Mouse (Mus musculus) kidney, embryonic 16.5 days (tissue): ENCODE measurements at regions not wholly inside any gene's neighbourhood (a gene's known extent, or its start where the extent isn't known, plus 50 kb on each side); places are given as distances from the start of the nearest gene placed in this dataset.

Source experiments
- ATAC-seq: fragments of 200-750 bp; cut with Nextera tagmentation; 2 replicates; pipeline ENCODE4 v1.8.0; 2017; ENCODE audit warnings: moderate TSS enrichment; ENCODE audit not compliant: low FRiP score, low TSS enrichment
- H3K27ac ChIP-seq: fragments of 300-500 bp; sonication (generic); 2 replicates; pipeline ENCODE4 v1.5.1; 2014; ENCODE audit warnings: low read length
- H3K27me3 ChIP-seq: fragments of 300-500 bp; sonication (generic); 2 replicates; pipeline ENCODE4 v1.6.1; 2014; ENCODE audit warnings: low read length, control low read depth, mixed read lengths; ENCODE audit not compliant: insufficient read depth
- H3K36me3 ChIP-seq: fragments of 300-500 bp; sonication (generic); 2 replicates; pipeline ENCODE4 v1.6.1; 2014; ENCODE audit warnings: low read length, control low read depth, mixed read lengths; ENCODE audit not compliant: insufficient read depth
- H3K4me1 ChIP-seq: fragments of 300-500 bp; sonication (generic); 2 replicates; pipeline ENCODE4 v1.6.1; 2014; ENCODE audit warnings: low read length, control low read depth, mixed read lengths; ENCODE audit not compliant: insufficient read depth
- H3K4me2 ChIP-seq: fragments of 300-500 bp; sonication (generic); replicated peaks from 2 replicates; pipeline ENCODE4 v1.6.1; 2014; ENCODE audit warnings: low read depth, low read length
- H3K4me3 ChIP-seq: fragments of 300-500 bp; sonication (generic); 2 replicates; pipeline ENCODE4 v1.5.1; 2014; ENCODE audit warnings: mild to moderate bottlenecking, low read length
- H3K9ac ChIP-seq: fragments of 300-500 bp; sonication (generic); replicated peaks from 2 replicates; pipeline ENCODE4 v1.6.1; 2014; ENCODE audit warnings: low read length
- H3K9me3 ChIP-seq: fragments of 300-500 bp; sonication (generic); 2 replicates; pipeline ENCODE4 v1.6.1; 2016; ENCODE audit warnings: low read length, control low read depth
- WGBS: fragments of 180-500 bp; shearing (Covaris S2); extraction: QIAGEN DNeasy Blood & Tissue Kit; methylation state at CpG from one replicate; pipeline ENCODE4 v1.1.7; 2014; 5-methylcytosine and 5-hydroxymethylcytosine counted together

DNA sequence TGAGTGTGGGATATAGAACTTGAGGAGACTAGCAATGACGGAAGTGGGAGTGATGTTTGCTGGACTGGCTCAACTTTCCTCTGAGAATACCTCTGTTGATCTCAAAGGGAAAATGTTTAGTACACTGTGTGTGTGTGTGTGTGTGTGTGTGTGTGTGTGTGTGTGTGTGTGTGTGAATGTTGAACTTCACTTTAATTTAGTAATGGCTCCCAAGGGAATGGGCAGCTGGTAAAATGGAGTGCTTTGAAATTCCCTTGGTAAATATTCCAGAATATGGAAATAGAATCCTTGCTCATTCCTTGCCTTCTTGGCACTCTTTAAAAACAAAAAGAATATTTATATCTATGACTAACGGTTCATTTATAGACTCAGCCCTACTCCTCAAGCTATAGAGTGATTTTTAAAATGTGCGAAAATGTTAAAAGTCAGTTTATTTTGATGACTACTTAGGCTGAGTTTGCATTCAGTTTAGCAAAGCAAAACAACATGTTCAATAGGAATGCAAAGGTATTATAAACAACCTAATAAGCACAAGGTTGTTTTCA is 287.6 kb upstream of the Pitrm1 start:
- no peak for ATAC-seq
- H3K4me2 ChIP-seq: no peak overlapping the region
- H3K9me3 ChIP-seq: no peaks in the 10 kb centered on the region
- H3K27ac ChIP-seq: no peak overlapping the region
- no peak overlapping the region for H3K9ac ChIP-seq
- no peak overlapping the region for H3K4me3 ChIP-seq
- H3K36me3 ChIP-seq: no peaks in the 10 kb centered on the region
- H3K4me1 ChIP-seq: no peaks in the 10 kb centered on the region
- WGBS: 81% methylated on average over 3 of the region's 3 CpGs
- no peaks in the 10 kb centered on the region for H3K27me3 ChIP-seq

DNA sequence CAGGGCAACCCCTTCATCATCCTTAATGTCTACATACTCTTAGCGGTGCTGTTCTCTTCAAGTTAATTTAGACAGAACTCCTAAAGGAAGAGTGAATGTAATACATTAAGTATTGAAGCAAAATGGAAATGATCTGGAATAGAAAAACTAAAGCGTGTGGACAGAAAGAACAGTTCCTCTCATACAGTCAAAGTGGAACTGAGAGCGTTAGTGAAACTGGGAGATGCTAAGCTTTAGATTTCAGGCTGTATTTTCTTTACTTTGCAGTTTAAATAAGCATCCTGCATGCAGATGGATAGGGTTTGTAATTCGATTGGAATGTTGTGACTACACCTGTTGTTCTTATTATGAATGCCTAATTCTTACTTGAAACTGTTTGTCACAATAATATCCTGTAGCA is 286.5 kb upstream of the Pitrm1 start:
- WGBS: 88% methylated on average over 4 of the region's 4 CpGs
- Histone ChIP-seq H3K4me2 (no peak overlapping the region), H3K27me3 (no peaks in the 10 kb centered on the region), H3K4me3 (no peak overlapping the region), H3K27ac (no peak overlapping the region), H3K36me3 (no peaks in the 10 kb centered on the region), H3K9me3 (no peaks in the 10 kb centered on the region; the same call in 1 of the 2 replicates), H3K4me1 (no peaks in the 10 kb centered on the region), H3K9ac (no peak overlapping the region)
- no peak for ATAC-seq

DNA sequence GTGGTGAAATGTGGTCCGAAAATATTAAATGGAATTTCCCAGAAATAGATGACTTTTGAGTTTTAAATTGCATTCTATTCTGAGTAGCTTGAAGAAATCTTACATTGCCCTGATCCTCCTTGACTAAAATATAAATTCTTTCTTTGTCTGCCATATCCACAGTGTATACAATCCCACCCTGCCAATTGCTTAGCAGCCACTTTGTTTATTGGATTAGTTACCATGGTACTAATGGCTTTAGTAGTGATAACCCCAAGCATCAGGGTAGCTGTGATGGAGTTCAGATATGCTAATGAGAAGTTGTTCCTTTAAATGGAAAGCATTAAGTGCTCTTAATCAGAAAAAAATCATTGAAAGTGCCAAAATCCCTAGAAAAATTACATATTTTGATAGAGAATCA is 277.4 kb upstream of the Pitrm1 start:
- Histone ChIP-seq H3K9me3 (no peaks in the 10 kb centered on the region; the same call in 1 of the 2 replicates), H3K4me2 (no peak overlapping the region), H3K36me3 (no peaks in the 10 kb centered on the region), H3K27me3 (no peaks in the 10 kb centered on the region), H3K27ac (no peak overlapping the region), H3K9ac (no peak overlapping the region), H3K4me3 (no peak overlapping the region), H3K4me1 (0 out of 2 replicates have a peak, but pooled peaks cover 4% of the 10 kb centered on the region)
- no peak for ATAC-seq
- 90% methylated on average over 1 of the region's 1 CpGs for WGBS

DNA sequence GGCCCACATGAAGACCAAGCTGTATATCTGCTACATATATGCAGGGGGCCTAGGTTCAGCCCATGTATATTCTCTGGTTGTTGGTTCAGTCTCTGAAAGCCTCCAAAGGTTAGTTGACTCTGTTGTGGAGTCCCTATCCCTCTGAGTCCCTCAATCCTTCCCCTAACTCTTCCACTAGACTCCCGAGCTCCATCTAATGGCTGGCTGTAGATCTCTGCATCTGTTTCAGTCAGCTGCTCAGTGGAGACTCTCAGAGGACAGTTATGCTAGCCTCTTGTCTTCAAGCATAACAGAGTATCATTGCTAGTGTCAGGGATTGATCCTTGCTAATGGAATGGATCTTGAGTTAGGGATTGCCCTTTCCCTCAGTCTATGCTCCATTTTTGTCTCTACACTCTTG is 275.0 kb upstream of the Pitrm1 start:
- Histone ChIP-seq H3K27me3 (no peaks in the 10 kb centered on the region), H3K4me2 (no peak overlapping the region), H3K4me3 (no peak overlapping the region), H3K4me1 (0 out of 2 replicates have a peak, but pooled peaks cover 4% of the 10 kb centered on the region), H3K9me3 (no peaks in the 10 kb centered on the region), H3K27ac (no peak overlapping the region), H3K36me3 (no peaks in the 10 kb centered on the region), H3K9ac (no peak overlapping the region)
- 79% methylated on average over 1 of the region's 1 CpGs for WGBS
- no peak for ATAC-seq

DNA sequence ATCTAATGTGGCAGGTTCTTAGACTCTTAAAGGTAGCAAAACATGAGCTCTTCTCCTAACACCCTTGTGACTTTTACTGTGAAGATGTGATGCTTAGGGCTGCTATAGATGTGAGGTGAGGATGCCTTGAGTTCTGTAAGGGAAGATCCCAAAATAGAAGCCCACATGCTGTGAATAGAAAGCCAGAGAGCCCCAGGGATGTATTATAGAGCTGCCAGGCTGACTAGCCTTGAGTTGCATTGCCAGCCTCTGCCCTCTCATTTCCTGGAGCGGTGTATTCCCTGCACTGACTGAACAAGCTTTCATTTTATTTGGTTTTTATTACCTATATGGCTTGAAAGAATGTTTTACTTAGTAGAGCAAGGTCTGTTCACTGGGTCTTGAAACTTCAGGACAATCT is 267.9 kb upstream of the Pitrm1 start:
- Histone ChIP-seq H3K27ac (no peak overlapping the region), H3K4me1 (0 out of 2 replicates have a peak, but pooled peaks cover 4% of the 10 kb centered on the region), H3K4me2 (no peak overlapping the region), H3K9ac (no peak overlapping the region), H3K27me3 (no peaks in the 10 kb centered on the region), H3K9me3 (no peaks in the 10 kb centered on the region), H3K36me3 (no peaks in the 10 kb centered on the region), H3K4me3 (no peak overlapping the region)
- no peak for ATAC-seq
- WGBS: 93% methylated on average over 1 of the region's 1 CpGs

DNA sequence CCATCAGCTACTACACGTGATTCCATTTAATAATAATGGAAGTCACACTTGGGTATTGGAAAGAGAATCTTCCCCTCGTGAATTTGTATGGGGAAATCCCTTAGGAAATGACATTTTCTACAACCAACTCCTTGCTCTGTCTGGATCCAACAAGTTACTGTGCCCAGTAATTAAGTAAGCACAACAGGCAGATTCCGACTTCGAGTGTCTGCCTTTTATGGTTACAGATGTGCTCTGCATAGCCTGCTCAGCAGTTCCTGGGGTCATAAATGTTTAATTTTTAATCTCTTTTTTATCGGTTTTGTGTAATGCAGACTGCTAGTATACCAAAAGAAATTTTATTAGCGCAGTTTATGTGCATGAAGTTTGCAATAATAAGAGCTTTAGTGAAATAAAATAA is 259.8 kb upstream of the Pitrm1 start:
- Histone ChIP-seq H3K4me2 (no peak overlapping the region), H3K36me3 (no peaks in the 10 kb centered on the region), H3K4me1 (no peaks in the 10 kb centered on the region), H3K27ac (no peak overlapping the region), H3K4me3 (no peak overlapping the region), H3K27me3 (no peaks in the 10 kb centered on the region), H3K9me3 (no peaks in the 10 kb centered on the region), H3K9ac (no peak overlapping the region)
- no peak for ATAC-seq
- WGBS: 78% methylated on average over 6 of the region's 6 CpGs

DNA sequence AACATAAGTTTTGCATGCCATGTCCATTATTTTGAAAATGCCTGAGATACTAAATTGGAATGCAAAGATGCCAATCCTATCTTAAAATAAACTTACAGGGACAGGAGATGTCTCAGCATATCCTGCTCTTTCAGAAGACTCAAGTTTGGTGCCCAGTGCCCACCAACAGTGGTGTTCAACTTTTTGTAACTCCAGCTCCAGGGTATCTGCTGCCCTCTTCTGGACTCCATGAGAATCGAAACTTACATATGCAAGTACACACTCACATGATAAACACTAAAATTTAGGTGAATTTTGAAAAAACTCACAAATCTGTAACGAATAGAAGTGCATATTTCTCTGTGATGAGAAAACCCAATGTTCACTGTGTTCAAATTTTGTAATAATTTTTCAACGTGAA is 255.9 kb upstream of the Pitrm1 start:
- H3K4me2 ChIP-seq: no peak overlapping the region
- H3K36me3 ChIP-seq: no peaks in the 10 kb centered on the region
- no peak overlapping the region for H3K4me3 ChIP-seq
- H3K9ac ChIP-seq: no peak overlapping the region
- H3K27me3 ChIP-seq: no peaks in the 10 kb centered on the region
- no peaks in the 10 kb centered on the region for H3K9me3 ChIP-seq
- no peak for ATAC-seq
- H3K27ac ChIP-seq: no peak overlapping the region
- 56% methylated on average over 3 of the region's 3 CpGs for WGBS
- no peaks in the 10 kb centered on the region for H3K4me1 ChIP-seq

DNA sequence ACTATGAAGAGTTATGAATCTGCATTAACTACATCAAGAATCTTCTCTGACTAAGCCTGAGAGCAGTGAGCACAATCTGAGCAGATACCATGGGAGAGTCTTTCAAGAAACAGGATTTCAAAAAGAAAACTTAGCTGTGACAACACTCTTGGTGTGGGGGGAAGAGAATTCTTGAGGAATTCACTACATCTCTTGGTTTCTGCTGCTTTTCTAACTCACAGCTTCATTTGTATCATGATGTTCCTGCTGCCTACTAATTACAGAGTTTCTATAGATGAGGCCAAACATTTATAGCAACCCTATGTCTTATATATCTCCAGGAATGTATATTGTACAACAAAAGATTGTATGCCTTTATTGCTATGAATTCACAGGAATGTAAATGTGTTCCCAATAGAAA is 242.2 kb upstream of the Pitrm1 start:
- Histone ChIP-seq H3K36me3 (no peaks in the 10 kb centered on the region), H3K4me2 (no peak overlapping the region), H3K9me3 (no peaks in the 10 kb centered on the region), H3K27me3 (no peaks in the 10 kb centered on the region), H3K4me1 (no peaks in the 10 kb centered on the region), H3K4me3 (no peak overlapping the region), H3K27ac (no peak overlapping the region), H3K9ac (no peak overlapping the region)
- no peak for ATAC-seq

DNA sequence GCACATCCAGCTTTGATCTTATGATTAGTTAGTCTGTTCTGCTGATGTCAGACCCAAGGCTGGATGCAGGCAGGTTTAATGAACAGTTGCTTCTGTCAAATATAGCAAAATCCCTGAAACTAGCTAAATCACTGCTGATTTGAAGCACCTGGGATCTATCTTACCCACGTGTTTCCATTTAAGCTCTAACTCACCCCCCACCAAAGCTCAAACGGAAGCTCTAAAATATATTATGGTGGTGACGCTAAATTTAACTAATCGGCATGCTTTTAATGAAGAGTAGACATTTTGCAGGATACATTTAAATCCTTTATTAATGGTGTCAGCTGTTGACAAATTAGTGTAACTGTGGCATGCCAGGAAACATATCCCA is 241.3 kb upstream of the Pitrm1 start:
- H3K27ac ChIP-seq: no peak overlapping the region
- ATAC-seq: no peak
- no peaks in the 10 kb centered on the region for H3K4me1 ChIP-seq
- WGBS: 74% methylated on average over 4 of the region's 4 CpGs
- H3K9me3 ChIP-seq: no peaks in the 10 kb centered on the region
- no peaks in the 10 kb centered on the region for H3K36me3 ChIP-seq
- H3K4me2 ChIP-seq: no peak overlapping the region
- H3K27me3 ChIP-seq: no peaks in the 10 kb centered on the region
- no peak overlapping the region for H3K4me3 ChIP-seq
- H3K9ac ChIP-seq: no peak overlapping the region

DNA sequence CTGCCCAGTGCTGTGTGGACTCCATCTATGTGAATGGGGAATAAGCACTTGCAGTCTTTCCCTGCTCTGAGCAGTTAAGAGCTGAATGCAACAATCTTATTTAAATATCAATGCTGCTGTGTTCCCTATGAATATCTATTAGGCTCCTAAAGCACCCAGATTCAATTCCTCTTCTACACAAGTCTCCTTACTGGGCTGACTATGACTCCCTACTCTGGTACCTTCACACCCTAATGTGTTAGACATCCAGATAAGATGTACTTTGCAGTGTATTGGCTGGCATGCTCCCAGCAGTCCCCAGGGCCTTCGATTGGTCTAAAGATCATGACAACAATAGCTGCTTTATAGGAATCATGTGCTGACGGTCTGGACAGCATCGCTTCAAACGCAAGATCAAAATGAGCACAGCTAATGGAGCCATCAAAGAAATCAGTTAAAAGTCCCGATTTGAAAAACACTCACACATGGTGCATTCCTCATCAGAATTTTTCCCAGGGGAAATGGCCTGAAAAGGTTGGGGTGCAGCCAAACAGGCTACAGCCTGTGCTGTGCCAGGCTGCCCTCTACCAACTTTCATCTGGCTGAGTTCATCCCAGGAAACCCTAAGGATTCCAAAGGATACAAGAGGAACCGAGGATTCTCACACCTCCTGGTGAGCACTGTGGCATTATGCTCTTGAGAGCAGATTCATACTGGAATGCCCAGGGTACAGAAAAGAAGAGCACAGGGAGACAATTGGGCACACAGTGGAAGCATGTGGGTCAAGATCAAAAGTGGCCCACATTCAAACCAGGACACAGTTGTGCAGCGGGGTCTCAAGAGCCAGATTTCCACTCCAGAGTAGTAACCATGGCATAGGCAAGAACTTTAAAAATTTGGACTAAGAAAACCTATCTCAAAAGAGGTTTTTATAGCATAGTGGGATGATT is 240.7 kb upstream of the Pitrm1 start:
- H3K4me3 ChIP-seq: no peak overlapping the region
- no peaks in the 10 kb centered on the region for H3K27me3 ChIP-seq
- WGBS: 89% methylated on average over 7 of the region's 7 CpGs
- ATAC-seq: no peak
- no peaks in the 10 kb centered on the region for H3K9me3 ChIP-seq
- no peak overlapping the region for H3K9ac ChIP-seq
- no peaks in the 10 kb centered on the region for H3K36me3 ChIP-seq
- H3K27ac ChIP-seq: no peak overlapping the region
- no peaks in the 10 kb centered on the region for H3K4me1 ChIP-seq
- no peak overlapping the region for H3K4me2 ChIP-seq
